Mouse (Mus musculus) right cerebral cortex, adult 2 months (tissue): Measurements from ENCODE around the gene Cga.
A peak's percentile ranks its signal among the peaks of the same experiment; 100 is the strongest.

Source experiments
- DNase-seq, 2 experiments: peaks; one replicate each; pipeline ENCODE4 v3.0.0; 2021 to 2022; ENCODE audit warnings: low spot score in 2 of 2

The Cga gene

DNA sequence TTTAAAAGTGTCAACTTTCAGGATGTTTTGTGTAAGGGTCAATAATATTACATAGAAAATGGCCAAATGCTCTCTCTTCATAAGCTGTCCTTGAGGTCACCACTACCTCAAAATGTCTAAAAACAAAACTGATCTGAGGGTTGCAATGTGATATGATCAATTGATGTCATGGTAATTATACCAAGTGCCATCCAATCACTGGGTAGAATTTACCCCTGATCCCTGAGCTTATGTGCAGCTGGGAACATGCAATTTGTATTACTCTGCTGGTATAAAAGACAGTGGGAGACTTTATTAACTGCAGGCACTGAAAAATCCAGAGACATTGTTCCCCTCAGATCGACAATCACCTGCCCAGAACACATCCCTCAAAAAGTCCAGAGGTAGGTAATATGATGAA, at the start of gene Cga:
TSS of gene Cga (plus strand) at position 301 of the 400 bp plus-strand sequence.
- no peak for DNase-seq

DNA sequence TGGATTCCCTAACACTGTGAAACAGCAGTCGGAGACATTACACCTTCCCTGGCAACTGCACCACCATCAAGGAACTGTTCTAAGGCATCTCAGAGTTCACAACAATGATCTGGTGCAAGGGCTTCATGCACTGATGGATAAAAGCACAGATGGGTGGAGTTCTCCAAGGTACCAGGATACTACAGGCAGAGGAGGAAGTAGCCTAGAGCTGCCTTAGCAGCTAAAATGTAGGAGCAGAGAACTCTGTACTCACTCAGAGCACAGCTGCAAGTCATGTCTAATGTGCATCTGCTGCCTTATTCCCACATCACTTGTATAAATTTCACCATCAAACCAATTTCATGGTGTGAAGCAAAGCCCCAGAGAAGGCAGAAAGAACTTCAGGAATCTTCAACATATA, 49.7 kb upstream of the Cga start:
- DNase-seq: no peak

DNA sequence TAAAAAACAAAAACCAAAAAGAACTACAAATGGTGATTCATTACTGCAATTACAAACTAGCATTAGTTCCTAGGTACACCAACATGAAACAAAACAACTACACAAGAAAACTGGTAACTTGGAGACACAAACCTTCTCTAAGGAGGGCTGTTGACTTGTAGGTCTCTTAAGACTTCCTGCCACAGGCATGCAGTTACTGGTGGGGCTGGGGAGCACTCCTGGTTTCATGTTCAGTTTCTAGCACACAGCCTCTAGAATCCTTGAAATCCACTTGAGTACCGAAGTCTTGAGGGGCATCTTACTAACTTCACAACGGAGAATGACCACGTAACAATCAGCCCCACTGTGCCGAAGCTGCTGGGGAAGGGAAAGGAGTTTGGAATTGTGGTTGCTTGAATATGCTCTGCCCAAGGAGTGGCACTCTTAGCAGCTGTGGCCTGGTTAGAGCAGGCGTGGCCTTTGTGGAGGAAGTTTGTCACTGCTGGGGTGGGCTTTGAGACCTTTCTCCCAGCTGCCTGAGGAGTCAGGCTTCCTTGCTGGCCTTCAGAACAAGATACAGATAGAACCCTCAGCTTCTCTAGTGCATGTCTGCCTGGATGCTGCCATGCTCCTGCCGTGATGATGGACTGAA, 45.8 kb upstream of the Cga start:
- DNase-seq: no peak

DNA sequence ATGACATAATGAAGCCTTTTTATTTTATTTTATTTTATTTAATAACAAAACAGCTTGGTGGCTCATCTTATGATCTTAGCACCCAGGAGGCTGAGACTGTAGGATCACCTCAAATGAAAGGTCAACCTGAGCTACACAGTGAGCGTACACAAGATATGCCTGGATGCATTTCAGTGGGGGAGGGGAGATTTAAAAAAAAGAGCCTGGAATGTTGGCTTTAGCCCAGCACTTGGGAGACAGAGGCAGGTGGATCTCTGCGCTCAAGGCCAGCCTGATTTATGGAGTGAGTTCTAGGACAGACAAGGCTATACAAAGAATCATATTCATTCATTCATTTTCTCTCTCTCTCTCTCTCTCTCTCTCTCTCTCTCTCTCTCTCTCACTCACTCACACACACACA, 43.4 kb upstream of the Cga start:
- DNase-seq: no peak

DNA sequence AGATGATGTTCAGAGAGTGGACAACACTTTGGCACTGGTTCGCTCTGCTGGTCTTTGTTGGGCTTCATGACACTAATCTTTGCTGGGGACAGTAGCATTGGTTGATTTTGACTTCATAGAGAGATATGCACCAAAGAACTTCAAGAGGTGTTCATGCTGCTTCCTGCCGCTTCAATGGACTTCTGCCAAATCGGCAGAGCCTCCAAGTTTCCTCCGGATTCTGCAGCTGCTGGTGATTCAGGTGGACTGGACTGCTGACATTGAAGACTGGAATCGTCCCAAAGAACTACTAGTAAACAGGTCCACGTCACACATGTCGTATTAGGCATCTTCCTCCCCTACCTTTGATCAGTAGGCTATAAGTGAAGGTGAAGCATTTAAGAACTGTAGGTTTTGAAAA, 41.5 kb upstream of the Cga start:
- DNase-seq: no peak

- DNase-seq: no peak
Measured at GRCm38 (mm10) chr4:34855966-34856365, 37.6 kb upstream of the Cga start.

DNA sequence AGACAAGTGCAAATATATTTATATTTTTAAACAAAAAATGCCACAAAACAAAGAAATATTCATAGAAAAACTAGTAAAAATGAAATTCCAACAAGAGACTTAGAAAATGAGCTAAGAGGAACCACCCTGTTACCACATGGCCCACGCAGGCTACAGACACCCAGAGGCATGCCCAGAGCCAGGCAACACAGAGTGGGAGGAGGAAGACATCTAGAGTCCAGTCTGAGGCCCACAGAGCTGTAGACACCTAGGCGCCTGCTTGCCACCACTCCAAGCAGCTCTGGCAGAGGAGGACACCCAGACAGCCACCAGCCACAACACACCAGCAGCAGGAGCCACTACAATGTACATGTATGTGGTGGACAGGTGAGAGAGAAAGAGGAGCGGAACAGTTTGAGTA, 34.7 kb upstream of the Cga start:
- DNase-seq: no peak

GRCm38 (mm10) chr4:34859416-34859815, 34.2 kb upstream of the Cga start:
- no peak for DNase-seq

- DNase-seq: no peak
Measured at GRCm38 (mm10) chr4:34861438-34861837, 32.1 kb upstream of the Cga start.

GRCm38 (mm10) chr4:34869813-34870212, 23.8 kb upstream of the Cga start:
- no peak for DNase-seq

DNA sequence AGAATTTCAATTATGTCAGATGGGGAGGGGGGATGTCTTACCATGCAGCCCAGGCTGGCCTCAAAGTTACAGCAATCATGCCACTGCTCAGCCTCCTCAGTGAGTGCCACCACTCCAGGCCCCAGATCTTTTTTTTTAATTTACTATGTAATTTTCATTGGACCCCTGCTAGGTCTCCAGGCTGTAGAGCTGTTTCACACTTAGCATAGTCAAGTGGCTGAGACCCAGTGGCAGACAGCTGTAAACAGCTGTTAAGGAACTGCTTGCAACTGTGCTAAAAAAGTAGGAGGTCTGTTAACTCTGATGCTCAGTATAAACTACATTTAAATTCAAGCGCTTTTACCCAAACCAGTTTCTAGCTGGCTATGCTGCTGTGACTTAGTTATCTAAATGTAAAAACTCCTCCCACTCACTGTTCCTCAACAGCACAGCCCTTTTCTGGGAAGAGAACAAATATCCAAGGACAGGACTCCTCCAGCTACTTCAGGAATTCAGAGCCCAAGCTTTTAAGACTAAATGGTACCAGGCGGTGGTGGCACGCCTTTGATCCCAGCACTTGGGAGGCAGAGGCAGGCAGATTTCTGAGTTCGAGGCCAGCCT, 20.6 kb upstream of the Cga start:
- DNase-seq: no peak

DNA sequence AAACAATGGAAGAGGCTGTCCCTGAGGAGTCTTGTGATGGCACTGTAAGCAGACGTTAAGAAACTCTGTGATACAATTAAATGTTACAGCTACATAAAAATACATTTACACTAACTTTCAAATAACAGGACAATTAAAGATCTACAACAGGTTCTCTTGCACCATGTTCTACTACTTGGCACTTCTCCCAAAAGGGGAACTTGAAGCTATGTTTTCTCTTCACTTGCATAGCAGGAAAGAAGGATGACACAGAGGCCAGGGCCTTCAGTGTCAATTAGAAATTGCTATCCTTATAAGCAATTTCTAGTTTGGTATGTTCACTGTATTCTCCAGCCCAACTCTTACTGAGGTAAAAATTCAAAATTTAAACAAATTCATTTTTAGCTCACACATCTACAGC, 19.3 kb upstream of the Cga start:
- no peak for DNase-seq

- DNase-seq: no peak
Measured at GRCm38 (mm10) chr4:34880921-34881650, 12.5 kb upstream of the Cga start.

DNA sequence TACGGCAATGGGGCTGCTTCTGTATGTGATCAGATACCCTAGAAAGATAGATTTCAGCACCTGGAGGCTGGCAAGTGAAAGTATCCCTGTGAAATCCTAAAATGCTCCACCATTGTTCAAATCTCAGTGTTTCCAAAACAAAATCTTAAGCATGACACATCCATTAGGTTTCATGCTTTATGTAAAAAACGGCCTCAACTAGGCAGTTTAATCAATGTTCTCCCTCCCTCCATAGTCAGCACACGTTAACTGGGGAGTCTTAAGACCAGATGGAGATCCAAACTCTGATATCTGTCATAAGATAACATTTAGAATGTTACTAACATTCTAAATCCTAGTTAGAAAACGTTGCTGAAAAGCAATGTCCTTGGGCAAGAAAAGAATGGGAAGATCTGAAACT, 11.7 kb upstream of the Cga start:
- no peak for DNase-seq

DNA sequence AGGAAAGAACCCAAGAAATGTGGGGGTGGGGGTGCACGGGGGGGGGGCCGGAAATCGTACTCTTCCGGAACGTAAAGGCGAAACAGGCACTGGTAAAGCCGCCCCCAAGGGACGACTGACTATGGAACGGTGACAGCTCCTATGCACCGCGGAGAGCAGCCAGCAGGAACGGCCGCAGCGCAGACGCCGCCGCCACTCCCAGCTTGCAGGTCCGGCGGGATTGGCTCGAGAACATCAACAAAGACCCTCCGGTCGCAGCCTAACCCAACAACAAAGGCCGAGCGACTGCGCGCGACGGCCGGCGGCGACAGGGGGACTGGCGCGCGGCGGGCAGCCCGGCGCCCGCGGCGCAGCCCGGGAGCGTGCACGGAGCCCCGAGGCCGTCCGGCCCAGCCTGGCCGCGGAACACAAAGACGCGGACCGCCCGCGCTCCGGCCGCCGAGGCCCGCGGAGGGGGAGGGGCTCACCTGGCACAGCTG, 11.2 kb upstream of the Cga start:
- peak; percentile 56 to 65 for DNase-seq

DNA sequence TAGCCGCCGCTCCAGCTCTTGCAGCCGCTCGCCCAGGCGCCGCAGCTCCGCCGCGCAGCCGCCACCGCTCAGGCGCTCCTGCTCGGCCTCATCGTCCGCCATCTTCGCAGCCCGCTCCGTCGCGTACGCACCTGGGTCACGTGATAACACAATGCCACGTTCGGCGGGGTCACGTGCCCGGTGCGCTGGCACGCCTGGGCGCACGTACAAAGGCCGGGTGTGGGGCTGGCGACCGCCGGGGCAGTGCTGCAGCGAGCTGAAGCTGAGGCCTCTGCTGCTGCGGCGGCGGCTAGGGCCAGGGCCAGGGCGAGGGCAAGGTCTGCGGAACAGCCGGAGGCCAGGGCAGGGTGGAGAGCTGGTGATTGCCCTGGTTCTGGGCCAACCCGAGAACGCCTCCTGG, 10.8 kb upstream of the Cga start, which contains the start of gene Zfp292:
TSS of gene Zfp292 (minus strand) at position 143 of the 400 bp plus-strand sequence.
- peak; percentile 95 for DNase-seq

DNA sequence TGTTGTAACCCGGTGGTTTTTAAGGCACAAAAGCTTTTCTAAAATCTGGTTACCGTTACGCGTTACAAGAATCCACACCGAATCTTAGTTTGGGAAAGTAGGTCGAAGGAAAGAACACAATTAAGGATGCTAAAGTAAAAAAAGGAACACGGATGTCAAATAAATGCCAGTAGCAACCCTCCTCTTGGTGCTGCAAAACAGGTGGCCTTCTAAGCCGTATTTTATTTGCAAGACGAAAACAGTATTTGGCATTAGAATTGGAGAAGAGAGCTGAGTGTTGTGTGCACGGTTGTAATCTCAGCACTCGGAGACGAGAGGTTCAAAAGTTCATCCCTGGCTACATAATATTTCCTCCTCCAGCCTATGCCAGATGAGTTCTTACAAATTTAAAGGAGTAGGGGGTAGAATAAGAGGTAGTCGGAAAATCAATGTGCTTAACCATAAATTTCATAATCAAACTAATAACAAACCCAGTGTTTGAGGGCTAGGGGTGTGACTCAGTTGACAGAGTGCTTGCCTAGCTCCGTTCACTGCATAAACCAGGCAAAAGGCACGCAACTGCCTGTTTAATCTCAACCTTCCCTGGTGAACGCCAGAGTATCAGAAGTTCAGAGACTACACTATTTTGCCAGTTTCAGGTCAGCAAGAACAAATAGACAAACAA, 10.1 kb upstream of the Cga start:
- no peak for DNase-seq

DNA sequence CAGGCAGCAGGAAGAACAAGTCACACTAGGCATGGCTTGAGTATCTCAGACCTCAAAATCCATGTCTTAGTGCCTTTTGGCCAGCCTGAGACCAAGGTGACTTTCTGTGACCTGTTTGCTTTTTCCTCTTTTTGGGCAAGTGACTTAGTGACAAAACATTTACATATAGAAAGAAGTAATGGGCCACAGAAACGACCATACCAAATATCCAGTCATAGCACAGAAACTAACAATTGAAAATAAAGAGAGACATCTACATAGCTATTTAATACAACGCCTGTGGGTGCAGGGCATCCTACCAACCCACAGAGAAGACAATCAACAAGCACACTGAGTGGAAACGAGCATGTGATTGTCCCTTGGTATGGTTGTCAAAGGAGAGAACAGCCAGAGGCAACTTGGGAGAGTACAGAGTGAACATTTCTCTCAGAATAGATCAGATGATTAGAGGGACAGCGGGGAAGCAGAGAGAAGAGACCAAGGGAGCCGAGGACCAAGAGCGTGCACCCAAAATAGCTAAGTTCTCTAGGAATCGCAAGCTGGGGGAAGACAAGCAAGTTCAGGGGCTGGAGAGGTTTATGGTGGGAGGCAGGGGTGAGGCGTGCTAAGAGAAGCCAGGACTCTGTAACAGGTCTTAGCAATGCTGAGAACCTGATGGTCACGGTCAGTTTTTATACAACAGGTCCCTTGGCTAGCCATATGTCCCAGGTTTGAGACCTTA, 7.8 kb upstream of the Cga start:
- DNase-seq: no peak

GRCm38 (mm10) chr4:34886490-34887111, 7.0 kb upstream of the Cga start:
- DNase-seq: peak; percentile 76 to 81

GRCm38 (mm10) chr4:34887295-34887694, 6.3 kb upstream of the Cga start:
- DNase-seq: no peak

- no peak for DNase-seq
Measured at GRCm38 (mm10) chr4:34889101-34889811, 4.3 kb upstream of the Cga start.
